Mouse (Mus musculus): ENCODE results near the gene Msantd1. TPM values are rescaled to one million over a fixed set of nuclear protein-coding genes. Genes with fewer than 3 reads are reported as not detected.

The Msantd1 gene
- polyA plus RNA-seq (2015; fragmentation: Nextera tagmentation; extraction: Ambion mirVana): 0.20 and 0.33 TPM in 2 replicates

DNA sequence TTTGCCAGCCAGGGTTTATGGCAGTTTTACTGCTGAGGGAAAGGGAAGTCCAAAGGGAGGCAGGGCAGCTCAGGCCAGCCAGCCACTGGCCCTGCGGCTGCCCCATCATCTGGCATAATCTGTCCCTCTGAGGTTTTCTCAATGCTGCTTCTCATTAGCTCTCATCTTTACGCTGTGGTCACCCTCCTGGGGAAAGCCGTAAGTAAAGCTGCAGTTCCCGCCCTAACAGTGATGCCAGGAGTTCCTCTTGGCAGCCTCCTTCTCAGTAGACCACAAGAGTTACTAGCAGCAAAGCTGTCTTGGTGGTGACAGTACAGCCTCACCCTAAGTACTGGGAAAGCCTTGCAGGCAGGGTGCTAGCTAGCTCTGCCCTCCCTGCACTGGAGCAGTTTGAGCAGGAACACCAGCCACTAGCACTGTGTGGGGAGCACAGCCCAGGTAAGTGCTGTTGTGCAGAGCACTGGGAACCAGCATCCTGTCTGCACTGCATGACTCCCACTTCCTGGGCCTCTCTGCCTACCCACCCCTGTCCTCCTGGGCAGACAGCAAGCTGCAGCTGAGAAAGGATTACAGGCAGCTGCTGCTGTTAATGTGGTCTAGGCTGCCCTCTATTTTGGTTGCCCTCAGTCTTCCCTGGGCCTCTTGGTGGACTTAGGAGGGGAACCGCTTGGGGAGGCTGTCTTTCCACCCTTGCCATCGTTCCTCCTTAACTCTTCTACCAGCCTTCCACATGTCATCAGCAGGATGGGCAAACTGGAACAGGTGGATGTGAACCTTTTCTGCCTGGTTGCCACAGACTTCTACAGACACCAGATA lies at the start of gene Msantd1:
Gene Msantd1, plus strand, starts transcription at position 103 of the 816 bp plus-strand sequence.

GRCm38 (mm10) chr5:34948861-34949760 lies 41.3 kb downstream of the Msantd1 start, which contains the start of gene Rgs12:
Gene Rgs12, plus strand, starts transcription at chr5:34949445.

Other genes starting within 250 kb of the Msantd1 start
- 17.6 and 19.2 TPM in 2 replicates for gene Nop14, start 247.9 kb upstream of the Msantd1 start, polyA plus RNA-seq (2015; fragmentation: Nextera tagmentation; extraction: Ambion mirVana)
- 2.3 and 2.4 TPM in 2 replicates for gene Grk4, start 247.6 kb upstream of the Msantd1 start, polyA plus RNA-seq (2015; fragmentation: Nextera tagmentation; extraction: Ambion mirVana)
- 6.5 and 7.6 TPM in 2 replicates for gene Htt, start 146.3 kb upstream of the Msantd1 start, polyA plus RNA-seq (2015; fragmentation: Nextera tagmentation; extraction: Ambion mirVana)
- 21.2 and 21.4 TPM in 2 replicates for gene Rgs12, start 41.4 kb downstream of the Msantd1 start, polyA plus RNA-seq (2015; fragmentation: Nextera tagmentation; extraction: Ambion mirVana)
- 0.25 and 0.29 TPM in 2 replicates for gene Hgfac, start 133.5 kb downstream of the Msantd1 start, polyA plus RNA-seq (2015; fragmentation: Nextera tagmentation; extraction: Ambion mirVana)
- gene Dok7, start 148.8 kb downstream of the Msantd1 start, polyA plus RNA-seq (2015; fragmentation: Nextera tagmentation; extraction: Ambion mirVana): 0.05 and 0.15 TPM in 2 replicates
- gene Lrpap1, start 197.8 kb downstream of the Msantd1 start, polyA plus RNA-seq (2015; fragmentation: Nextera tagmentation; extraction: Ambion mirVana): 49.0 and 54.8 TPM in 2 replicates

Measured in spleen, postnatal 0 days (tissue).